Mouse (Mus musculus) CH12.LX (cell line): ENCODE measurements around the gene Npat.

ENCODE experiments used
- CTCF ChIP-seq, 2 experiments: IDR thresholded peaks in 1 of 2; conservative IDR thresholded peaks in 1 of 2; 2 replicates each; pipeline ENCODE4 v1.5.1; 2011 to 2012; ENCODE audit warnings: low read depth in 2 of 2, low read length in 2 of 2, improper control_type of control experiment in 1 of 2, inconsistent platforms in 1 of 2, mild to moderate bottlenecking in 1 of 2, moderate library complexity in 1 of 2
- POLR2A ChIP-seq: IDR thresholded peaks from 2 replicates; pipeline ENCODE4 v1.6.1; 2011; ENCODE audit warnings: low read depth, mild to moderate bottlenecking, improper control_type of control experiment, low read length
- RCOR1 ChIP-seq: conservative IDR thresholded peaks from 2 replicates; pipeline ENCODE4 v1.6.1; 2012; ENCODE audit warnings: low read depth, mild to moderate bottlenecking, inconsistent platforms, low read length, improper control_type of control experiment
- ZC3H11A ChIP-seq: IDR thresholded peaks from 2 replicates; pipeline ENCODE4 v1.6.1; 2012; ENCODE audit warnings: low read depth, mild to moderate bottlenecking, inconsistent platforms, low read length, improper control_type of control experiment

DNA sequence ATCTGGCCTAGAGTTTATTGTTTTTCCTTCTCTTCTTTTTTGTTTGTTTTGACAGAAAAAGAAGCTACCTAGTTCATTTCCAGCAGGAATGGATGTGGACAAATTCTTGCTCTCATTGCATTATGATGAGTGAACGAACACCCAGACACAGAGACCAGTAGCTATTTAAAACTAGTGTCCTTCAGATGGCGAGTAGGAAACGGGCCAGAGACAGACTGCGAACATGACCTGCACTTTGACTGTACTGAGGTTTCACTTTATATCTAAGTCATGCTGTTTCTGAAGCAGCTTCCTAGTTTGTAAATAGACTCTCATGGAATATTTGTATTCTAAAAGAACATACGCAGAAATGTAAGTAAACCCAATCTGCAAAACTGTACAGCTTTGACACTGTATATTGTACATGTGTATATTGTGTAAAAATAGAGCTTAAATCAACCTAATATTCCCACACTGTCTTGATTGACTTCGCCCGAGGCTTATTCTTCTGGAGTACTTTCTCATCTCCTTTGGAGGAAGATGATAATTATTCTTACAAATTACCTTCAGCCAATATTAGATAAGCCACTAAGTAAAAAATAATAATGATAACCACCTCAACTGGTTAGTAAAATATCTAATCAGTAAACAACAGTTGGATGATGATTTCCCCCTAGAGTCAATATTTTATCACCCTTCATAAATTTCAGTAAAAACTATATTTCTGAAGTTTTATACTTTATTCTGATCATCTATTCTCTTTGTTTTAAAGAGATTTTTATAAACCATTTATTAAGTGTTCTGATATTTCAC is 35.9 kb downstream of the Npat start:
- TF ChIP-seq CTCF (conservative IDR thresholded peaks at IDR 0.05 in 1 of 2, IDR thresholded peaks at IDR 0.05 in 1 of 2; ENCODE audit: low read depth in 2 of 2, low read length in 2 of 2), result no peak
- TF ChIP-seq RCOR1, result no peak
- no peak for TF ChIP-seq ZC3H11A
- no peak for TF ChIP-seq POLR2A
